Mouse (Mus musculus) olfactory bulb, adult 2 months (tissue): ENCODE results near the gene Meaf6.

Experiments
- CTCF ChIP-seq: fragments of 200-500 bp; IDR thresholded peaks from 2 replicates; pipeline ENCODE4 v1.5.1; 2012; ENCODE audit warnings: low read depth, mild to moderate bottlenecking, low read length, moderate library complexity; ENCODE audit not compliant: insufficient read depth
- POLR2A ChIP-seq: fragments of 200-500 bp; IDR thresholded peaks from 2 replicates; pipeline ENCODE4 v1.6.1; 2012; ENCODE audit warnings: mild to moderate bottlenecking, low read depth, low read length, moderate library complexity; ENCODE audit not compliant: insufficient read depth

DNA sequence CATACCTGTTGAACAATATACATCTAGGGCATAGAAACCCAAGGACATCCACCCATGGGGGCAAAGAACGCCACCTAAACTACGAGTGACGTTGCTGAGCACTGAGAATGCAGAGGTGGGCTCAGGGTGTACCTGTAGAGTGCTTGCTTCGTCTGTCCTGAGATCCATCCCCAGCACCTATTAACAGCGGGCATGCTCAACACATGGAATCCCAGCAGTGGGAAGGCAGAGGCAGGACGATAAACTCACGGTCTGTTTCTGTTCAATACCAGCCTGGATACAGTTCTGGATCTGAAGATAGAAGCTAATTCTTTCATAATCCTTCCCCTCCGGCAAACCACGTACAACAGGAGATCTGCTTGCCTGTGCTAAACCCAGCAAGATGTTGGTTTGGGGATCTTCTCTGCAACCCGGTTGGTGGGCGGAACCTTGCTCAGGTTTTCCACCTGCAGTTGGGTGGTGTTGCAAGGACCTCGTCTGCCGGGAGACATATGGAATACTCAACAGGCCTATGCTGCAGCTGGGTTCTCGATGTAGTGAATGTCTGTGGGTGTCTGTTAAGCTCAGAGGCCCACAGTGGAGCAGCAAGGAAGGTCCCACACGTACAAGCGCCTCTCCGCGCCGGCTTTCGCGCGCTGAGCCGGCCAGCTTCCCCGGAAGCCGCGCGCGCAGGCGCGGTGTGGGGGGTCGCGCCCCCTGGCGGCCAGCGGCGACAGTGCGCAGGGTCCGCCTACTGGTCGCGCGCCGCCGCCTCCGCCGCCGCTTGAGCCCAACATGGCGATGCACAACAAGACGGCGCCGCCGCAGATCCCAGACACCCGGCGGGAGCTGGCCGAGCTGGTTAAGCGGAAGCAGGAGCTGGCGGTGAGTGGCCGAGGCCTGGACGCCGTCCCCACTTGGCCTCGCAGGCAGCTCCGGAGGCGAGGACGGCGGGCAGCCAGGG lies at the start of gene Meaf6:
- peak; percentile 96 for TF ChIP-seq CTCF
- TF ChIP-seq POLR2A: peak; percentile 85
